Mouse (Mus musculus) G1E (cell line): ENCODE results near the gene Idh1.

Experiments
- CTCF ChIP-seq: IDR thresholded peaks from 2 replicates; pipeline ENCODE4 v1.5.1; 2012; ENCODE audit warnings: low read depth, low read length, inconsistent platforms, mixed read lengths
- GATA1 ChIP-seq: IDR thresholded peaks from 2 replicates; pipeline ENCODE4 v1.6.1; 2012; ENCODE audit warnings: borderline replicate concordance, low read length, inconsistent platforms, mixed read lengths
- GATA2 ChIP-seq: IDR thresholded peaks from 2 replicates; pipeline ENCODE4 v1.6.1; 2012; ENCODE audit warnings: low read depth, low read length, inconsistent platforms, borderline replicate concordance
- POLR2AphosphoS5 ChIP-seq: IDR thresholded peaks from 2 replicates; pipeline ENCODE4 v1.6.1; 2012; ENCODE audit warnings: low read depth, low read length, inconsistent platforms; ENCODE audit not compliant: insufficient replicate concordance
- TAL1 ChIP-seq: conservative IDR thresholded peaks from 2 replicates; pipeline ENCODE4 v1.6.1; 2012; ENCODE audit warnings: low read depth, low read length, inconsistent platforms, mixed read lengths

GRCm38 (mm10) chr1:65156111-65156510 is 30.2 kb downstream of the Idh1 start:
- no peak for TF ChIP-seq POLR2AphosphoS5
- TF ChIP-seq CTCF, result no peak
- no peak for TF ChIP-seq TAL1
- TF ChIP-seq GATA2, result no peak
- TF ChIP-seq GATA1, result no peak
